In the genomic region with DNA sequence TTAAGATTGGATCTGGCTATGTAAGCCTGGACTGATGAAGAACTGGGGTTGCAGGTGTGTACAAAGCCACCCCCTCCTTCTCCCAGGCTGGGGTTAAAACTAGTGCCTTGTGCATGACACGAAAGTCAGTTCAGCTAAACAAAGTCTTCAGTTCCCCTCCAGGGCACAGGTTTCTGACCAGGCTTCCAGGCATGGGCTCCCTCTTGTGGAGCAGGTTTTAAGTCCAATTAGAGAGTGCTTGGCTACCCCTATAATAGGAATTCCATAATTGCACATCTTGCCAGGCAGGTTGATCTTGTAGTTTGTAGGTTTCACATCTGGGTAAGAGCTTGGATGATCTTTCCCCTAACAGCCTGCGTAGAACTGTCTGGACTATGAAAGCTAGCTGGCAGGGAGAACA, we compare ENCODE assay signal across 8 mouse cellular contexts.
DNase-seq lines count a peak whose midpoint lies in the region; ATAC-seq and TF ChIP-seq lines count a peak whose summit lies in the region.
"Had no signal": no experiment of that assay in that cellular context is flagged by ENCODE, and none has a peak within 500 bp of the region (broad histone marks: within the 10 kb centered on the region; RNA-seq: fewer than 3 reads in every experiment).

No protein-coding gene starts in this region.

- no peak for DNase-seq in intestine, embryonic 14.5 days (ENCODE audit: low spot score)
- DNase-seq in Muller cell, postnatal 12 days (ENCODE audit: inconsistent ontology term): peak; percentile 16
- DNase-seq in embryo, embryonic 11 days: peak; percentile 66
- peak; percentile 45 for DNase-seq in lung, postnatal 0 days (ENCODE audit: low spot score)
- DNase-seq in thymus, postnatal 10 days (ENCODE audit: low spot score in 2 of 2): no peak
- DNase-seq in MN1 (ENCODE audit: low spot score): no peak
- DNase-seq: right cerebral cortex, adult 18-20 months had no signal

- H3K4me1 ChIP-seq in intestine, embryonic 14.5 days (replicated peaks; ENCODE audit: control insufficient read depth, insufficient read depth, low read length): peaks cover 8% of the 10 kb centered on the region; the same call in 1 of the 2 replicates
- H3K4me1 ChIP-seq in intestine, embryonic 16.5 days (ENCODE audit: control insufficient read depth, insufficient read depth, low read length): no peaks in the 10 kb centered on the region
- H3K4me1 ChIP-seq in lung, postnatal 0 days (ENCODE audit: insufficient read depth, low read depth, low read length): no peaks in the 10 kb centered on the region

- no peaks in the 10 kb centered on the region for H3K36me3 ChIP-seq in intestine, embryonic 14.5 days (ENCODE audit: control insufficient read depth, insufficient read depth, low read length)
- no peaks in the 10 kb centered on the region for H3K36me3 ChIP-seq in intestine, embryonic 16.5 days (ENCODE audit: control insufficient read depth, insufficient read depth, low read length)
- H3K36me3 ChIP-seq in lung, postnatal 0 days (ENCODE audit: insufficient read depth, low read length): no peaks in the 10 kb centered on the region

- H3K27ac ChIP-seq in intestine, embryonic 14.5 days (ENCODE audit: low read depth): no peak overlapping the region
- H3K27ac ChIP-seq in intestine, embryonic 16.5 days (ENCODE audit: low read length): no peak overlapping the region
- no peak overlapping the region for H3K27ac ChIP-seq in lung, postnatal 0 days (ENCODE audit: low read length)

- H3K4me3 ChIP-seq in intestine, embryonic 14.5 days (ENCODE audit: low read depth, low read length): no peak overlapping the region
- no peak overlapping the region for H3K4me3 ChIP-seq in intestine, embryonic 16.5 days (ENCODE audit: low read length)
- no peak overlapping the region for H3K4me3 ChIP-seq in lung, postnatal 0 days (ENCODE audit: low read depth, low read length)

- no peak overlapping the region for H3K4me2 ChIP-seq in intestine, embryonic 14.5 days (ENCODE audit: low read length)
- no peak overlapping the region for H3K4me2 ChIP-seq in intestine, embryonic 16.5 days (ENCODE audit: low read depth, low read length)
- no peak overlapping the region for H3K4me2 ChIP-seq in lung, postnatal 0 days (replicated peaks; ENCODE audit: low read depth, low read length)

- 0 out of 2 replicates have a peak, but pooled peaks have one; percentile 5 for ATAC-seq in intestine, embryonic 14.5 days (replicated peaks; ENCODE audit: low FRiP score, low TSS enrichment, low read depth)
- ATAC-seq in intestine, embryonic 16.5 days: no peak
- no peak for ATAC-seq in lung, postnatal 0 days

- 45% methylated on average over 2 of the region's 2 CpGs for WGBS in intestine, embryonic 14.5 days
- WGBS in intestine, embryonic 16.5 days: 62% methylated on average over 2 of the region's 2 CpGs
- WGBS in lung, postnatal 0 days: 51% methylated on average over 2 of the region's 2 CpGs

- peak; percentile 65 for TF ChIP-seq CTCF in lung, postnatal 0 days (IDR thresholded peaks at IDR 0.05)

- H3K9ac ChIP-seq in intestine, embryonic 14.5 days (ENCODE audit: low read length): no peak overlapping the region
- no peak overlapping the region for H3K9ac ChIP-seq in intestine, embryonic 16.5 days (ENCODE audit: low read depth, low read length)
- no peak overlapping the region for H3K9ac ChIP-seq in lung, postnatal 0 days (replicated peaks; ENCODE audit: low read depth)

- no peak for TF ChIP-seq EP300 in lung, postnatal 0 days (IDR thresholded peaks at IDR 0.05)

- H3K9me3 ChIP-seq in intestine, embryonic 14.5 days (ENCODE audit: control insufficient read depth, low read length): no peaks in the 10 kb centered on the region
- H3K9me3 ChIP-seq in intestine, embryonic 16.5 days (ENCODE audit: control insufficient read depth, low read length): no peaks in the 10 kb centered on the region
- no peaks in the 10 kb centered on the region for H3K9me3 ChIP-seq in lung, postnatal 0 days (ENCODE audit: low read length)

- no peaks in the 10 kb centered on the region for H3K27me3 ChIP-seq in intestine, embryonic 14.5 days (replicated peaks; ENCODE audit: control insufficient read depth, insufficient read depth, low read length)
- no peaks in the 10 kb centered on the region for H3K27me3 ChIP-seq in intestine, embryonic 16.5 days (replicated peaks; ENCODE audit: control insufficient read depth, insufficient read depth, low read length)
- H3K27me3 ChIP-seq in lung, postnatal 0 days (replicated peaks; ENCODE audit: insufficient read depth, low read length): no peaks in the 10 kb centered on the region

Comparison
In these comparisons a context has a peak if more than half of its experiments do, and no peak if none do; other contexts are left out.
1. DNase-seq: peak in Muller cell, postnatal 12 days (single experiment), embryo, embryonic 11 days (single experiment) and lung, postnatal 0 days (single experiment); none in intestine, embryonic 14.5 days (single experiment), thymus, postnatal 10 days (0 of 2) and MN1 (single experiment).